Mouse (Mus musculus) urinary bladder, postnatal 10 days (tissue): ENCODE measurements around the gene Npas3.

ENCODE experiments used
- DNase-seq: peaks from one replicate; pipeline ENCODE4 v3.0.0; 2022; ENCODE audit warnings: low spot score

Npas3 gene

GRCm38 (mm10) chr12:53416096-53416495, 167.6 kb downstream of the Npas3 start:
- DNase-seq, result no peak

GRCm38 (mm10) chr12:53421701-53422100, 173.2 kb downstream of the Npas3 start:
- no peak for DNase-seq

GRCm38 (mm10) chr12:53423631-53424030, 175.2 kb downstream of the Npas3 start:
- no peak for DNase-seq

GRCm38 (mm10) chr12:53426006-53426405, 177.5 kb downstream of the Npas3 start:
- no peak for DNase-seq

- DNase-seq, result no peak
Measured at GRCm38 (mm10) chr12:53427153-53427552, 178.7 kb downstream of the Npas3 start.

GRCm38 (mm10) chr12:53442029-53442428, 193.6 kb downstream of the Npas3 start:
- no peak for DNase-seq

- no peak for DNase-seq
Measured at GRCm38 (mm10) chr12:53447469-53447868, 199.0 kb downstream of the Npas3 start.

- DNase-seq, result no peak
Measured at GRCm38 (mm10) chr12:53448040-53448439, 199.6 kb downstream of the Npas3 start.

GRCm38 (mm10) chr12:53467549-53467948, 219.1 kb downstream of the Npas3 start:
- no peak for DNase-seq

- no peak for DNase-seq
Measured at GRCm38 (mm10) chr12:53474486-53474885, 226.0 kb downstream of the Npas3 start.

- no peak for DNase-seq
Measured at GRCm38 (mm10) chr12:53484924-53485323, 236.4 kb downstream of the Npas3 start.

- no peak for DNase-seq
Measured at GRCm38 (mm10) chr12:53496386-53496785, 247.9 kb downstream of the Npas3 start.

GRCm38 (mm10) chr12:53514885-53515284, 266.4 kb downstream of the Npas3 start:
- no peak for DNase-seq

- DNase-seq, result no peak
Measured at GRCm38 (mm10) chr12:53519556-53519955, 271.1 kb downstream of the Npas3 start.

- no peak for DNase-seq
Measured at GRCm38 (mm10) chr12:53522631-53523030, 274.2 kb downstream of the Npas3 start.

GRCm38 (mm10) chr12:53527046-53527445, 278.6 kb downstream of the Npas3 start:
- DNase-seq, result no peak

GRCm38 (mm10) chr12:53529345-53529744, 280.9 kb downstream of the Npas3 start:
- no peak for DNase-seq

GRCm38 (mm10) chr12:53536816-53537215, 288.3 kb downstream of the Npas3 start:
- no peak for DNase-seq

GRCm38 (mm10) chr12:53556359-53556758, 307.9 kb downstream of the Npas3 start:
- DNase-seq, result no peak

GRCm38 (mm10) chr12:53558259-53558658, 309.8 kb downstream of the Npas3 start:
- no peak for DNase-seq

GRCm38 (mm10) chr12:53566712-53567387, 318.4 kb downstream of the Npas3 start:
- no peak for DNase-seq

- DNase-seq, result no peak
Measured at GRCm38 (mm10) chr12:53581181-53581580, 332.7 kb downstream of the Npas3 start.

GRCm38 (mm10) chr12:53587249-53587648, 338.8 kb downstream of the Npas3 start:
- DNase-seq, result no peak
